Mouse (Mus musculus) gastrocnemius, adult 18-20 months (tissue): Measurements from ENCODE around the gene Shisa8. TPM values are rescaled to one million over a fixed set of nuclear protein-coding genes. Genes with fewer than 3 reads are reported as not detected.
"Not testable (repeated sequence)": the region's sequence is repeated elsewhere in the genome, so short reads cannot be mapped to it uniquely, and the experiment has no call there.

Experiments
- DNase-seq: peaks from one replicate; pipeline ENCODE4 v3.0.0; 2021; ENCODE audit warnings: low spot score
- long read RNA-seq, 2 experiments: library from polyadenylated mRNA; stranded (forward); transcript quantifications; one replicate each; pipeline ENCODE4 v2.0.0; 2021
- total RNA-seq, 2 experiments: library from RNA; stranded (reverse); gene quantifications; 2 replicates each; pipeline ENCODE4 v1.2.3; 2021

Gene Shisa8
- not detected for total RNA-seq
- long read RNA-seq, experiment 1 = 0 reads
- long read RNA-seq, experiment 2 = 0 reads

- DNase-seq = no peak
Measured at GRCm38 (mm10) chr15:82212752-82213063, at the start of gene Shisa8. Shisa8 (minus strand) TSS chr15:82212815.

- peak; percentile 33 for DNase-seq
Measured at GRCm38 (mm10) chr15:82259510-82259909, 46.9 kb upstream of the Shisa8 start.

GRCm38 (mm10) chr15:82255944-82256383, 43.3 kb upstream of the Shisa8 start:
- DNase-seq = no peak

- DNase-seq = no peak
Measured at GRCm38 (mm10) chr15:82255248-82255647, 42.6 kb upstream of the Shisa8 start.

- DNase-seq = no peak
Measured at GRCm38 (mm10) chr15:82252097-82252496, 39.5 kb upstream of the Shisa8 start, which contains the start of gene 1500009C09Rik. 1500009C09Rik (plus strand) TSS chr15:82252397.

- no peak for DNase-seq
Measured at GRCm38 (mm10) chr15:82251579-82251978, 39.0 kb upstream of the Shisa8 start.

- no peak for DNase-seq
Measured at GRCm38 (mm10) chr15:82247131-82247776, 34.6 kb upstream of the Shisa8 start.

GRCm38 (mm10) chr15:82244805-82245161, 32.2 kb upstream of the Shisa8 start:
- not testable (repeated sequence) for DNase-seq

- DNase-seq = peak; percentile 92
Measured at GRCm38 (mm10) chr15:82244115-82244804, 31.6 kb upstream of the Shisa8 start, which contains the start of gene Cenpm. Cenpm (minus strand) TSS chr15:82244748.

GRCm38 (mm10) chr15:82243742-82244114, 31.1 kb upstream of the Shisa8 start:
- DNase-seq = no peak

- no peak for DNase-seq
Measured at GRCm38 (mm10) chr15:82243311-82243710, 30.7 kb upstream of the Shisa8 start.

GRCm38 (mm10) chr15:82236565-82236964, 23.9 kb upstream of the Shisa8 start:
- DNase-seq = peak; percentile 86

GRCm38 (mm10) chr15:82235661-82236060, 23.0 kb upstream of the Shisa8 start:
- DNase-seq = no peak

GRCm38 (mm10) chr15:82232651-82233050, 20.0 kb upstream of the Shisa8 start:
- DNase-seq = no peak

GRCm38 (mm10) chr15:82231591-82232378, 19.2 kb upstream of the Shisa8 start:
- DNase-seq = peak; percentile 27

- DNase-seq = no peak
Measured at GRCm38 (mm10) chr15:82231100-82231499, 18.5 kb upstream of the Shisa8 start.

- DNase-seq = no peak
Measured at GRCm38 (mm10) chr15:82230098-82230611, 17.5 kb upstream of the Shisa8 start.

GRCm38 (mm10) chr15:82229542-82230045, 17.0 kb upstream of the Shisa8 start:
- no peak for DNase-seq

GRCm38 (mm10) chr15:82225769-82226168, 13.2 kb upstream of the Shisa8 start:
- no peak for DNase-seq

GRCm38 (mm10) chr15:82224602-82225215, 12.1 kb upstream of the Shisa8 start:
- DNase-seq = no peak
